Comparison of ENCODE assay signal across 18 mouse cellular contexts in the genomic region with DNA sequence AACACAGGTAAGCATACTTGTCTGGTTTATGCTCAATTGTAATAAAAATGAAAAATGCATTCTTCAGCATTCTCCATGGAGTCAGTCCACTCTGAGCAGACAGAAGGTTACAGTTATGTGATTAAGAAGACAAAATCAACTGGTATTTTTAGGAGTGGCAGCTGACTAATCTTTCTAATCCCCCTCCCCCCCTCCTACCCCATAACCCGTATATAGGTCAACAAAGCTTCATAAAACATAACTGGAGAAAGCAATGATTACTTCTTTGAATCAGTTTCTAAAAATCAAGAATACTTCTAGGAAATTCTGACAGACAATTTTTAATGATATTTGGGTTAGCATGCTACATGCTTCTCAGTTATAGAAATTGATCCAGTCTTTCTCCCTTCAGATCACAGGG.
"Had no signal": no experiment of that assay in that cellular context is flagged by ENCODE, and none has a peak within 500 bp of the region (broad histone marks: within the 10 kb centered on the region; RNA-seq: fewer than 3 reads in every experiment).

No protein-coding gene starts in this region.

- DNase-seq: lung, adult 18-20 months; lung, embryonic 14.5 days; lung, postnatal 10 days; lung, postnatal 4 days; right cerebral cortex, adult 18-20 months; right cerebral cortex, postnatal 25 days; right cerebral cortex, postnatal 4 days; spleen, adult 18-20 months; thymus, adult 18-20 months; thymus, postnatal 14 days; thymus, postnatal 4 days had no signal

- H3K4me2 ChIP-seq: lung, embryonic 14.5 days; midbrain, embryonic 13.5 days; neural tube, embryonic 13.5 days; neural tube, embryonic 15.5 days had no signal

- H3K4me3 ChIP-seq: midbrain, embryonic 10.5 days; midbrain, embryonic 13.5 days; myocyte; neural tube, embryonic 13.5 days; neural tube, embryonic 15.5 days had no signal

- ATAC-seq: midbrain, embryonic 13.5 days; midbrain, embryonic 16.5 days had no signal

- H3K9ac ChIP-seq: liver, embryonic 14.5 days; lung, embryonic 14.5 days; midbrain, embryonic 13.5 days; neural tube, embryonic 13.5 days; neural tube, embryonic 15.5 days had no signal

- H3K27me3 ChIP-seq: midbrain, embryonic 13.5 days; neural tube, embryonic 13.5 days; neural tube, embryonic 15.5 days had no signal

- H3K9me3 ChIP-seq: midbrain, embryonic 10.5 days; midbrain, embryonic 13.5 days; neural tube, embryonic 13.5 days; neural tube, embryonic 15.5 days had no signal

- H3K36me3 ChIP-seq: neural tube, embryonic 13.5 days; neural tube, embryonic 15.5 days had no signal

- H3K4me1 ChIP-seq: midbrain, embryonic 10.5 days; midbrain, embryonic 13.5 days; neural tube, embryonic 13.5 days; neural tube, embryonic 15.5 days had no signal

- H3K27ac ChIP-seq: liver, embryonic 14.5 days; midbrain, embryonic 10.5 days; midbrain, embryonic 13.5 days; neural tube, embryonic 13.5 days; neural tube, embryonic 15.5 days had no signal
